Mouse (Mus musculus) ES-E14 (cell line): ENCODE data around the gene Gpr179.

Experiments used
- CHD2 ChIP-seq: IDR thresholded peaks from 2 replicates; pipeline ENCODE4 v1.6.1; 2014; ENCODE audit warnings: mild to moderate bottlenecking, low read depth, low read length, inconsistent platforms
- HCFC1 ChIP-seq: IDR thresholded peaks from 2 replicates; pipeline ENCODE4 v1.6.1; 2012; ENCODE audit warnings: low read length, inconsistent platforms, borderline replicate concordance; ENCODE audit not compliant: insufficient read depth
- MAFK ChIP-seq: IDR thresholded peaks from 2 replicates; pipeline ENCODE4 v1.6.1; 2014; ENCODE audit warnings: mild to moderate bottlenecking, low read depth, low read length, inconsistent platforms; ENCODE audit not compliant: insufficient read depth
- ZC3H11A ChIP-seq: IDR thresholded peaks from 2 replicates; pipeline ENCODE4 v1.6.1; 2012; ENCODE audit warnings: low read depth, mild to moderate bottlenecking, inconsistent platforms, low read length, borderline replicate concordance
- ZNF384 ChIP-seq: IDR thresholded peaks from 2 replicates; pipeline ENCODE4 v1.6.1; 2012; ENCODE audit warnings: low read depth, low read length, inconsistent platforms

GRCm38 (mm10) chr11:97346383-97346782 lies 5.5 kb downstream of the Gpr179 start:
- TF ChIP-seq HCFC1 (no peak), ZNF384 (no peak), ZC3H11A (no peak), MAFK (no peak), CHD2 (no peak)
